Mouse (Mus musculus) liver, embryonic 14.5 days (tissue): ENCODE measurements at regions not wholly inside any gene's neighbourhood (a gene's known extent, or its start where the extent isn't known, plus 50 kb on each side); places are given as distances from the start of the nearest gene placed in this dataset.

Experiments used
- CTCF ChIP-seq: IDR thresholded peaks from 2 replicates; pipeline ENCODE4 v1.5.1; 2016; ENCODE audit warnings: antibody characterized with exemption, low read depth, control low read depth
- EP300 ChIP-seq: IDR thresholded peaks from 2 replicates; pipeline ENCODE4 v1.6.1; 2016; ENCODE audit warnings: antibody characterized with exemption, low read depth

- no peak for TF ChIP-seq CTCF
- no peak for TF ChIP-seq EP300
Measured at GRCm38 (mm10) chr4:105318421-105318820, 161.3 kb downstream of the Plpp3 start.
